Mouse (Mus musculus): ENCODE results near the gene Map3k6. TPM values are rescaled to one million over a fixed set of nuclear protein-coding genes. Genes with fewer than 3 reads are reported as not detected.

The Map3k6 gene
- polyA plus RNA-seq, 1 experiment from 2014 or later: 21.4 TPM

DNA sequence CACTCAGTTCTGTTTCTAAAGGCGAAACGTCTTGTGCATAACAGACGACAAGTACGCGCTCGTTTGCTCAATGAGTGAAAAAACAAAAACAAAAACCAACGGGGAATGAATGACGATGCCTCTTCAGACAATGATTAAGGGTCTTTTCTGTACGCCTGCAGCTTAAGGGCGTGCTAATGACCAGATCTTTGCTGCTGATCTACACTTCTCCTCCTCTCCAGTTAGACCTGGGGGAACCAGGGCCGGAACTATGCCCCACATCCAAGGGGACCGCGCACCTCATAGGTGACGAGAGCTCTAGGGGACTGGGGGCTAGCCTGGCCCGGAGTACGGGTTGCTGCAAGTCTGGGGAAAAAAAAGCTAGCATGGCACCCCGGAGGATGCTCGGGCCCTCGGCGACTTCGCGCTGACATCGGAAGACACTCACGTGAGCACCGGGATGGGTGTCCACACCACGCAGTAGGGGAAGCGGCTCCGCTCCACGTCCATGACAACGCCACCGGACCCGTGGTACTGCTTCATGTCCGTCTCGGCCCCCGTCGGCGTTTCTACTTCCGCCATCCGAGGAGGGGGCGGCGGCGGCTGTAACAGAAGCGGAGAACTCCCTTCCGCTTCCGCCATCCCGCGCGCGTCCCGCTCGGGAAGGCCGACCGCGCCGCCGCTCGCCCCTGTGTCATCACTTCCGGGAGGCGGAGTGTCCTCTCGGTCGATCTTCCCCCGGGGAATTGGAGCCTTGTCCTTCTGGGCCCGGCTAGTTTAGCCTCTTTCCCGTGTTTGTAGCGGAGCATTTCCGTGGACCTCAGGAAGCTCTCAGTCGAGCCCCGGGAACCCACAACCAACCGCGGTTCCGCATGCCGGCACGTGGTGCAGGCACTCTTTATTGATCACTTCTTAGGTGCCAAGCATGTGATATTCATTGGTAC lies 36.7 kb downstream of the Map3k6 start, which contains the start of gene Tmem222:
Tmem222 (minus strand) TSS at position 689 of the 923 bp plus-strand sequence.
- Histone ChIP-seq H3K36me3 (peaks cover 4% of the 10 kb centered on the region; the same call in 1 of the 2 replicates), H3K27ac (peak within 1 kb of the TSS; percentile 95), H3K9ac (peak within 1 kb of the TSS; percentile 78), H3K4me3 (peak within 1 kb of the TSS; percentile 83), H3K4me1 (peaks cover 34% of the 10 kb centered on the region), H3K27me3 (no peaks in the 10 kb centered on the region), H3K9me3 (no peaks in the 10 kb centered on the region), H3K4me2 (peak within 1 kb of the TSS; percentile 69)
- WGBS: under 1% methylated on average over 73 of the region's 73 CpGs
- ATAC-seq (ENCODE audit: insufficient number of reproducible peaks, low FRiP score, low TSS enrichment, low read depth): peak; percentile 87

DNA sequence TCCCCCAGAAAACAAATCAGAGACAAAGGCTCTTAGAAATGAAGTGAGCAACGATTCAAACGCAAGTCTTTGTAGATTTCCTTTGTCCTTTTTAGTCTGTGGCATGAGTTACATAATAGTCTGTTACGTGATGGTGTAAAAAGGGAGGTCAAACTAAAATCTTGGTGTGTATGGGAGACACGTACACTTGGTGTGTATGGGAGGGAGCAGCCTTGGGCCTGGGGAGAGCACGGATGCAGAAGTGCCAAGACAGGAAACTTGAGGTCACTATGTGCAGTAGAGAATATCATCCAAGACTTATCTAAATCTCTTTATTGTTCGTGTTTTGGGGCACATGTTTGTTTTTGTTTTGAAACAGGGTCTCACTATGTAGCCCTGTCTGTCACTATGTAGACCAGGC lies 37.4 kb downstream of the Map3k6 start:
- WGBS: 18% methylated on average over 6 of the region's 6 CpGs
- Histone ChIP-seq H3K27me3 (no peaks in the 10 kb centered on the region), H3K4me3 (peak overlapping the region; percentile 83), H3K36me3 (peaks cover 4% of the 10 kb centered on the region; the same call in 1 of the 2 replicates), H3K27ac (peak overlapping the region; percentile 95), H3K4me1 (peaks cover 40% of the 10 kb centered on the region), H3K9ac (peak overlapping the region; percentile 78), H3K9me3 (no peaks in the 10 kb centered on the region), H3K4me2 (peak overlapping the region; percentile 69)
- ATAC-seq (ENCODE audit: insufficient number of reproducible peaks, low FRiP score, low TSS enrichment, low read depth): no peak

DNA sequence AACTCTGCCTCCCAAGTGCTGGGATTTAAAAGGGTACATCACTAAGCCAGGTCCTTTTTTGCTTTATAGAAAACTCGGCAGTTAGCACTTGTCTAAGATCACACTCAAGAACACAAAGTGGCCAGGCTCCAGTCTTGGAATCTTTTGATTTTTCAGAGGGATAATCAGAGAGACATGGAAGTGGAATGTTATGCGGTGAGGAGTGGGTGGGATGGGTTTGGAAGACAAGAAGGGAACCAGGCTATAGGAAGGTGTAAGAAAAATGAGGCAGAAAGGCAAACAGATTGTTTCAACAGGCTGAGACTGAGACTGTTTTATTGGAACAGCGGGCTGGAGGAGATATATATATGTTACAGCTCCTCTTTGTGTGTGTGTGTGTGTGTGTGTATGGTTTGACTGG lies 37.9 kb downstream of the Map3k6 start:
- peak overlapping the region; percentile 83 for H3K4me3 ChIP-seq
- WGBS: 77% methylated on average over 3 of the region's 3 CpGs
- no peaks in the 10 kb centered on the region for H3K27me3 ChIP-seq
- H3K36me3 ChIP-seq: peaks cover under 1% of the 10 kb centered on the region; the same call in 1 of the 2 replicates
- peak overlapping the region; percentile 69 for H3K4me2 ChIP-seq
- H3K27ac ChIP-seq: peak overlapping the region; percentile 95
- no peaks in the 10 kb centered on the region for H3K9me3 ChIP-seq
- H3K9ac ChIP-seq: no peak overlapping the region
- ATAC-seq (ENCODE audit: insufficient number of reproducible peaks, low FRiP score, low TSS enrichment, low read depth): no peak
- H3K4me1 ChIP-seq: peaks cover 43% of the 10 kb centered on the region

DNA sequence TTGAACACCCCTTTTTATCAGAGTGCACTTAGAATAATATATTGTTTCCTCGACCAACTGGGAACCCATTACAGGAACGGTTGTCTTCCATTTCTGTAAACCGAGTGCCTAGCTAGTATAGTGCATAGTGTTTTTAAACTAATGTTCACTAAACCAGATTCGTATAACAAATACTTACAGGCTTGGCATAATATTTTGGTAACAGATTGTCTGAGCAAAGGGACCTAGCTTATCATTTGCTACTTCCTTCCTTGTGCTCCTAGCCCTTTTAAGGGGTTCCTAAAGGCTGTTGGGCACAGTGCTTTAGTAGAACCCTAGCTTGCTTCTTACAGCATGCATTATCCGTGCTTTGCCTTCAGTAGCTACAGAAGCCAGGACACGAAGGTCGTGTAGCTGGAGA lies 40.9 kb downstream of the Map3k6 start:
- H3K9ac ChIP-seq: peak overlapping the region; percentile 10; the same call in 1 of the 2 replicates
- no peak for ATAC-seq (ENCODE audit: insufficient number of reproducible peaks, low FRiP score, low TSS enrichment, low read depth)
- H3K27ac ChIP-seq: peak overlapping the region; percentile 81
- no peaks in the 10 kb centered on the region for H3K27me3 ChIP-seq
- 31% methylated on average over 7 of the region's 7 CpGs for WGBS
- no peaks in the 10 kb centered on the region for H3K36me3 ChIP-seq
- no peak overlapping the region for H3K4me3 ChIP-seq
- H3K4me2 ChIP-seq: no peak overlapping the region
- H3K9me3 ChIP-seq: no peaks in the 10 kb centered on the region
- peaks cover 32% of the 10 kb centered on the region for H3K4me1 ChIP-seq

DNA sequence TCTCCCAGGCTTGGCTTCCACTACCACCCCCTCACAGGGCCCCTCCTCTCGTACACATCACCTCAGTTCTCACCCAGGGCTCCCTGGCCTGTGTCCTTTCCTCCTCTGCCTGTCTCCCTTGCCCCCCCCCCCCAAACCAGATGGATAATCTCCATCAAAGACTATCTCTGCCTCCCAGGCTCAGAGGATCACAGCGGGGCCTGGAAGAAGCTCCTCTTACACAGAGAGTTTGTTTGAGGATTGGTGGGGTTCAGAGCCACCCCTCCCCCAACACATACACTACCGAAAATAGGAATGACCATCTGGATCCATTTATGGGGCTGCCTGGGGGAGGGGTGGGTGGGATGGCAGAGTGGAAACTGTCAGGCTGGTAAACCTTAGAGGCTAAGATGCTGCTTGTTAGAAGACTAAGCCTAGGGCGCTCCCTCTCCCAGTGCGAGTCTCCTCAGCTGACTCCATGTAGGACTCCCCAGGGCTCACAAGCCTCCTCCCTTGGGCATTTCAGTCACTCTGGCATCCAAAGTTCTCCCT lies 41.4 kb downstream of the Map3k6 start:
- Histone ChIP-seq H3K36me3 (no peaks in the 10 kb centered on the region), H3K9ac (peak overlapping the region; percentile 10; the same call in 1 of the 2 replicates), H3K4me1 (peaks cover 27% of the 10 kb centered on the region), H3K4me2 (no peak overlapping the region), H3K9me3 (no peaks in the 10 kb centered on the region), H3K27me3 (no peaks in the 10 kb centered on the region), H3K4me3 (no peak overlapping the region), H3K27ac (peak overlapping the region; percentile 81)
- 15% methylated on average over 5 of the region's 5 CpGs for WGBS
- peak; percentile 26; the same call in 1 of the 2 replicates for ATAC-seq (ENCODE audit: insufficient number of reproducible peaks, low FRiP score, low TSS enrichment, low read depth)

DNA sequence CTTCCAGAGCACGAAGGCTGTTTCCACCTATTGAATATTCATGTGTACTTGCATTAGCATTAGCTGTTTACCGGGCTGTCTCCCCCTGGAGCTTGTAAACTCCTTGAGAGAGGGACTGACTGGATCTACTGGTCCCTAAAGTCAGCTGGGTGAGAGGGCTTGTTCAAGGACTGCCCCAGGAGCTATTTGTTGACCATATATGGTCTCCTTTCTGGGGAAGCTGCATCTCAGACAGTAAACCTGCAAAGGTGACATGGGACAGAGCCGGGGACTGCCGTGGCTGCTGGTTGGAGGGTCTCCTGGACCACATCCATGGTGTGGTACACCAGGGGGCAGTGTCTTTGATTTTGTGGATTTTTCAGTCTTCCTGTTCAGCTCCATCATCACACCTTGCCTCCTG lies 42.0 kb downstream of the Map3k6 start:
- Histone ChIP-seq H3K27ac (peak overlapping the region; percentile 81), H3K4me3 (no peak overlapping the region), H3K4me1 (peaks cover 27% of the 10 kb centered on the region), H3K27me3 (no peaks in the 10 kb centered on the region), H3K9me3 (no peaks in the 10 kb centered on the region), H3K9ac (no peak overlapping the region), H3K4me2 (no peak overlapping the region), H3K36me3 (no peaks in the 10 kb centered on the region)
- ATAC-seq (ENCODE audit: insufficient number of reproducible peaks, low FRiP score, low TSS enrichment, low read depth): no peak
- WGBS: 15% methylated on average over 4 of the region's 4 CpGs

DNA sequence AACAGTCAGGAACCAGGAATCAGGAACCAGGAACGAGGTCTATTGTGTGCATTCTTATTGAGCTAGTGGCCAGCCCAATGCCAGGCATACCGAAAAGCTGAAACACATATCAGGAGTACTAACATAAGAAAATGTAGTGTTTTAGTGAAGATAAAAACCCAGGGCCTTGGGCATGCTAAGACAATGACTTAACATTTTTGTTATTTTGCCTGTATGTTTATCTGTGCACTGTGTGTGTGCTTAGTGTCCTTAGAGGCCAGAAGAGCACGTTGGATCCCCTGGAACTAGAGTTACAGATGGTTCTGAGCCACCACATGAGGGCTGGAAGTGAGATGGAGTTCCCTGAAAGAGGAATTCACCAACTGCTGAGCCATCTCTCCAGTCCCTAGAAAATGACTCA lies 44.7 kb downstream of the Map3k6 start:
- H3K9ac ChIP-seq: no peak overlapping the region
- peaks cover 24% of the 10 kb centered on the region for H3K4me1 ChIP-seq
- H3K9me3 ChIP-seq: no peaks in the 10 kb centered on the region
- no peak overlapping the region for H3K4me3 ChIP-seq
- H3K27me3 ChIP-seq: no peaks in the 10 kb centered on the region
- ATAC-seq (ENCODE audit: insufficient number of reproducible peaks, low FRiP score, low TSS enrichment, low read depth): no peak
- H3K4me2 ChIP-seq: no peak overlapping the region
- 78% methylated on average over 3 of the region's 3 CpGs for WGBS
- no peak overlapping the region for H3K27ac ChIP-seq
- no peaks in the 10 kb centered on the region for H3K36me3 ChIP-seq

DNA sequence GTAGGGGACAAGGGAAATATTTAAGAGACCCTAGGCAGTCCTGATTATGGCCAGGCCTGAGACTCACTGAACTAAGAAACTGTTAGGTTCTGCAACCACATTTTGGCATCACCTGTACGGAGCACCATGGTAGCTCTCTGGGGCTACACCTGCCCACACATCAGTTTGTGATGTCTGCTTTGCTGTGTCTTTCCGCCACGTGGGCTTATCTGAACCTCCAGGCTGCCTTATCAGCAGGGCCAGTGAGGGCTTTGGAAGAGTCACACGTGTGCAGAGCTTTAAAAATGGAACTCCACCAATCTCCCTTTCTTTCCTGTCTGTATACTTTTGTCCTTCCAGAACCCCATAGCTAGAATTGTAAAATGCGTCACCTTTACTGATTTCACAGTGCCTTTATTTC lies 45.3 kb downstream of the Map3k6 start:
- no peaks in the 10 kb centered on the region for H3K36me3 ChIP-seq
- no peak overlapping the region for H3K4me2 ChIP-seq
- no peaks in the 10 kb centered on the region for H3K27me3 ChIP-seq
- H3K27ac ChIP-seq: no peak overlapping the region
- ATAC-seq (ENCODE audit: insufficient number of reproducible peaks, low FRiP score, low TSS enrichment, low read depth): no peak
- no peak overlapping the region for H3K9ac ChIP-seq
- H3K9me3 ChIP-seq: no peaks in the 10 kb centered on the region
- WGBS: 74% methylated on average over 5 of the region's 5 CpGs
- H3K4me1 ChIP-seq: peaks cover 23% of the 10 kb centered on the region
- H3K4me3 ChIP-seq: no peak overlapping the region

DNA sequence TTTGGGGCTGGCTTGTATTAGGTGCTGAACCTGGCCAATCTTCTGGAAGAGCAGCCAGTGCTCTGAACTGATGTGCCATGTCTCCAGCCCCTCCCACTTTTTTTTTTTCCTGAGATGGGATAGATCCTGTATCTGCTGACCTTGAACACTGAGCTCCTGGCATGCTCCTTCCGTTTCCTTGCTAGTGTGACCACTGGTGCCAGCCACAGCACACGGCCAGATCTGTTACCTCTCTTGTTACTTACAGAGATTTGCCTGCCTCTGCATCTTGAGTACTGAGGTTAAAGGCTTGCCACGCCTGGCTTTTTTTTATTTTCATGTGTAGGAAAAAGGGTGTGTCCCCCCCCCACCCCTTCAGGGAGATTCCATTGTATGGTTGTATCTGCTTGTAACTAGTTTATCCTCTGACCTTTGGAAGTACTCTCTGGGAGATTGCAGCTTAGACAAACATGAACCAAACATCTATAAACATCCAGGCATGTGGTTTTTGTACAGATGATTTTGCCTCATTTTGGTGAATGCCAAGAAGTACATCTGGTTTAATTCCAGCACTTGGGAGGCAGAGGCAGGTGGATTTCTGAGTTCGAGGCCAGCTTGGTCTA lies 46.0 kb downstream of the Map3k6 start:
- ATAC-seq (ENCODE audit: insufficient number of reproducible peaks, low FRiP score, low TSS enrichment, low read depth): no peak
- Histone ChIP-seq H3K36me3 (no peaks in the 10 kb centered on the region), H3K4me3 (no peak overlapping the region), H3K27ac (no peak overlapping the region), H3K27me3 (no peaks in the 10 kb centered on the region), H3K9ac (no peak overlapping the region), H3K4me2 (no peak overlapping the region), H3K4me1 (peaks cover 17% of the 10 kb centered on the region), H3K9me3 (no peaks in the 10 kb centered on the region)
- WGBS: 76% methylated on average over 4 of the region's 4 CpGs

DNA sequence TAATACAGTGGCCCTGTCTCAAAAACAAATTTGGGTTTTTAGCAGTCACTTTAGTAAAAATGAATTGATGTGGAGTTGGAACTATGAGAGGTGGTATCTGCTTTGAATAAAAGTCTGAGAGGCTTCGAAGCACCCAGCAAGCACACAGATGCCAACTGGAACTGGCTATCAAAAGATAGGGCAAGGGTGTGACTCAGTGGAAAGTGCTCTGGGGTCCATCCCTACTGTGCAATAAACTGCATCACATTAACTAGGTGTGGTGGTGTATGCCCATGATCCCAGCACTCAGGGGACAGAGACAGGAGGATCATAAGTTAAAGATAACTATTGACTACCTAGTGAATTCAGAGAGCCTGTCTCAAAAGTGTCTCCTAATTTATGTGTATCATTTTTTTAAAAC lies 50.6 kb downstream of the Map3k6 start:
- Histone ChIP-seq H3K4me2 (no peak overlapping the region), H3K9ac (no peak overlapping the region), H3K4me1 (peaks cover 14% of the 10 kb centered on the region), H3K9me3 (no peaks in the 10 kb centered on the region), H3K36me3 (peaks cover 37% of the 10 kb centered on the region), H3K27ac (no peak overlapping the region), H3K4me3 (no peak overlapping the region), H3K27me3 (no peaks in the 10 kb centered on the region)
- ATAC-seq (ENCODE audit: insufficient number of reproducible peaks, low FRiP score, low TSS enrichment, low read depth): no peak
- WGBS: 100% methylated on average over 1 of the region's 1 CpGs

DNA sequence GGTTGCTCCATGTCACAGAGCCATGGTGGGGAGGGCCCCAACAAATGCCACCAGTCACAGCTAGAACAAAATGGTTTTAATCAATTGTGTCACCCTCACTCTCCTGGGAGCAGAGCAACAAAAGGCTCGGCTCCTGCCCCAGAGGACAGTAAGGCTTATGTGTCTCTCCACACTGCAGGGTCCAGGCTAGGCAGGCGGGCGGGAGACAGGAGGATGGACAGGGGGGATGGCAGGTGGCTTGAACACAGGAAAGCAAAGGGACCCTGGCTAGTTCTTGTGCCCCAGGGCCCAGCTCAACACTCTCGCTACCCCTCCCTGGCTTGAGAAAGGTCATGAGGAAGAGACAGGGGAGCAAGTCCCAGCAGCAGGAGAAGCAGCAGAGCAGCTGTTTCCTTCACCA lies 51.8 kb downstream of the Map3k6 start:
- Histone ChIP-seq H3K4me1 (peaks cover 15% of the 10 kb centered on the region), H3K4me3 (no peak overlapping the region), H3K27ac (no peak overlapping the region), H3K9ac (no peak overlapping the region), H3K36me3 (peaks cover 39% of the 10 kb centered on the region), H3K9me3 (no peaks in the 10 kb centered on the region), H3K27me3 (no peaks in the 10 kb centered on the region), H3K4me2 (no peak overlapping the region)
- WGBS: 78% methylated on average over 4 of the region's 4 CpGs
- ATAC-seq (ENCODE audit: insufficient number of reproducible peaks, low FRiP score, low TSS enrichment, low read depth): no peak

Measured in limb, embryonic 15.5 days (tissue).